Mouse (Mus musculus) hindbrain, postnatal 0 days (tissue): ENCODE results near the gene Ndrg4. TPM values are rescaled to one million over a fixed set of nuclear protein-coding genes. Genes with fewer than 3 reads are reported as not detected.

Experiments
- ATAC-seq: fragments of 200-750 bp; cut with Nextera tagmentation; 2 replicates; pipeline ENCODE4 v1.8.0; 2017; ENCODE audit warnings: mild to moderate bottlenecking, moderate TSS enrichment, moderate library complexity
- DNase-seq: peaks from one replicate; pipeline ENCODE4 v3.0.0-alpha.2; 2015; ENCODE audit warnings: low spot score
- H3K27ac ChIP-seq: fragments of 300-500 bp; sonication (generic); 2 replicates; pipeline ENCODE4 v1.5.1; 2014; ENCODE audit warnings: mild to moderate bottlenecking
- H3K27me3 ChIP-seq: fragments of 300-500 bp; sonication (generic); 2 replicates; pipeline ENCODE4 v1.6.1; 2014; ENCODE audit warnings: low read length, mixed read lengths; ENCODE audit not compliant: insufficient read depth
- H3K36me3 ChIP-seq: fragments of 300-500 bp; sonication (generic); 2 replicates; pipeline ENCODE4 v1.6.1; 2014; ENCODE audit warnings: low read length, mixed read lengths; ENCODE audit not compliant: insufficient read depth
- H3K4me1 ChIP-seq: fragments of 300-500 bp; sonication (generic); 2 replicates; pipeline ENCODE4 v1.6.1; 2014; ENCODE audit warnings: antibody characterized with exemption, low read length, mixed read lengths; ENCODE audit not compliant: insufficient read depth
- H3K4me2 ChIP-seq: fragments of 300-500 bp; sonication (generic); 2 replicates; pipeline ENCODE4 v1.6.1; 2014; ENCODE audit warnings: low read depth, mild to moderate bottlenecking, low read length, moderate library complexity, mixed read lengths
- H3K4me3 ChIP-seq: fragments of 300-500 bp; sonication (generic); 2 replicates; pipeline ENCODE4 v1.5.1; 2014; ENCODE audit warnings: low read length
- H3K9ac ChIP-seq: fragments of 300-500 bp; sonication (generic); replicated peaks from 2 replicates; pipeline ENCODE4 v1.6.1; 2014; ENCODE audit warnings: mild to moderate bottlenecking, low read length, moderate library complexity, mixed read lengths
- H3K9me3 ChIP-seq: fragments of 300-500 bp; sonication (generic); 2 replicates; pipeline ENCODE4 v1.6.1; 2016; ENCODE audit warnings: low read length, mixed read lengths
- CTCF ChIP-seq: IDR thresholded peaks from 2 replicates; pipeline ENCODE4 v1.5.1; 2016; ENCODE audit warnings: antibody characterized with exemption, control low read depth, low read depth
- WGBS: fragments of 180-500 bp; shearing (Covaris S2); extraction: QIAGEN DNeasy Blood & Tissue Kit; methylation state at CpG from one replicate; pipeline ENCODE4 v1.1.7; 2014; 5-methylcytosine and 5-hydroxymethylcytosine counted together
- polyA plus RNA-seq: library from polyadenylated mRNA; unstranded; fragments of >200 nt; fragmentation: Nextera tagmentation; extraction: Ambion mirVana; gene quantifications from 2 replicates; pipeline ENCODE4 v1.2.1, GENCODE M21; 2015
- total RNA-seq: library from RNA; depleted of rRNA; stranded (reverse); fragments of >200 nt; gene quantifications from 2 replicates; pipeline ENCODE4 v1.2.3, GENCODE M21; 2014

Ndrg4 gene
- total and polyA plus RNA-seq, 2 experiments from 2014 or later, result 722 to 1,043 TPM

DNA sequence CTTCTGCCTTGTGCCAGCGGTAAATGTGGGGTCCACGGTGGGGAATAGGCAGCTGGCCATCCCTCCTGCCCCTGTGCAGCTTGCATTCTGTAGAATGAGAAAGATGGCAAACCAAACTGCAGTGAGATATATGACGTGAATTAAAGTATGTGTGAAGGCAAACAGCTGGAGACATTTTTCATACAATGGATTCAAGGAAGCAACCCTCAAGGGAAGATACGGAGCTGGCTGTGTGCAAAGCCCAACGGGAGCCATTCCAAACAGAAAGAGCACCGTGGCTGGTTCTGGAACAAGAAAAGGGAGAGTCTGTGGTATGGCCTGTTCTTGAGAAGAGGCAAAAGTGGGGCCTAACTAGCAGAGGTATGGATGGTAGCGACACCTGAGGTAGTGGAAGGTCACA lies 20.9 kb upstream of the Ndrg4 start:
- no peak overlapping the region for H3K4me2 ChIP-seq
- H3K27me3 ChIP-seq, result no peaks in the 10 kb centered on the region
- H3K36me3 ChIP-seq, result no peaks in the 10 kb centered on the region
- no peak overlapping the region for H3K27ac ChIP-seq
- no peak for TF ChIP-seq CTCF
- no peak for DNase-seq
- H3K9me3 ChIP-seq, result no peaks in the 10 kb centered on the region
- H3K4me3 ChIP-seq, result no peak overlapping the region
- WGBS, result 62% methylated on average over 7 of the region's 7 CpGs
- ATAC-seq, result no peak
- no peaks in the 10 kb centered on the region for H3K4me1 ChIP-seq
- no peak overlapping the region for H3K9ac ChIP-seq

DNA sequence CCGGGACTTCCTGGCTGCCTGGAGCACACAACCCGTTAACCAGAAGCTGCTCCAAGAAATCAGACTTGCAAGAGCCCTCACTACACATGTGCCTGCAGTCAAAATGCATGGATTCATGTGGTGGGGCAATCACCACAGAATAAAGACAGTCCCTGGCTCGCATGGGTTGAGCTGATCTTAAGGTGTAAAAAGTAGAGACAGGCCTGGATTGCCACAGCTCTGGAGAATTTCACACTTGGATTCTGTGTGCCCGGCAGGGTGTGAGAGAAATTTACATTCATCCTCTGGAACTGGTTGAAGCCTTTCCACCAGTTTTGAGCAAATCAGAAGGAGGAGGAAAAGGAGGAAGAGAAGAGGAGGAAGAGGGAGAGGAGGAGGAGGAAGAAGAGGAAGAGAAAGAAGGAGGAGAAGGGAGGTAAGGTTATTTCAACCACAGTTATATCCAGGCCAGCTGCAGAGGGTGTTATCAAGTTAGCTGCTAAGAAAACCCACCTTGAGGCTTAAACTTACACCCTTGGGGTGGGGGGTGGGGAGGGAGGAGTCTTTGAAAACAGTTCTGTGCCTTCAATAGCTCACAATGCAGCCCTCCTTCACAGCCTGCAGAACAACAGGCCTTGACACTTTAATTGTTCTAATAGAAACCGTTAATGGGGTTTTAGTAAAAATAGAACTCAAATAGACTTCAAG lies 20.3 kb upstream of the Ndrg4 start:
- H3K4me3 ChIP-seq, result no peak overlapping the region
- no peak for DNase-seq
- H3K4me1 ChIP-seq, result no peaks in the 10 kb centered on the region
- H3K9ac ChIP-seq, result no peak overlapping the region
- no peaks in the 10 kb centered on the region for H3K9me3 ChIP-seq
- ATAC-seq, result no peak
- no peaks in the 10 kb centered on the region for H3K27me3 ChIP-seq
- no peak overlapping the region for H3K4me2 ChIP-seq
- TF ChIP-seq CTCF, result no peak
- no peaks in the 10 kb centered on the region for H3K36me3 ChIP-seq
- no peak overlapping the region for H3K27ac ChIP-seq
- WGBS, result 62% methylated on average over 5 of the region's 5 CpGs

DNA sequence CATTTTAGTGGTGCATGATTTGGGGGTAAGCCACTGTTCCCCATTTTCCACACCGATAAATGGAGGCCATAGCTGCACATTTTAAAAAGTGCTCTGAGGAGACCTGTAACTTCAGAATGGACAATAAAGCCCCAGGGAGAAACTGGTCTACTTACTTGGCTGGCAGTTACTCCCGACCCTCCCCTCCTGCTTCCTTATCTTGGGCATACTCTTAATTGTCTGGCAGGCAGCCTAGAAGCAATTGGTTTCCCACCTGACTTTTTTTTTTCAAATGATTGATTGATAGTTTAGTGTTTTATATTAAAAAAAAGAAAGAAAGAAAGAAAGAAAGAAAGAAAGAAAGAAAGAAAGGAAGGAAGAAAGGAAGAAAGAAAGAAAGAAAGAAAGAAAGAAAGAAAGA lies 19.3 kb upstream of the Ndrg4 start:
- no peaks in the 10 kb centered on the region for H3K9me3 ChIP-seq
- H3K9ac ChIP-seq, result no peak overlapping the region
- ATAC-seq (no peak), DNase-seq (no peak)
- H3K27ac ChIP-seq, result no peak overlapping the region
- H3K4me2 ChIP-seq, result no peak overlapping the region
- H3K4me3 ChIP-seq, result no peak overlapping the region
- no peak for TF ChIP-seq CTCF
- no peaks in the 10 kb centered on the region for H3K4me1 ChIP-seq
- 54% methylated on average over 2 of the region's 2 CpGs for WGBS
- H3K36me3 ChIP-seq, result no peaks in the 10 kb centered on the region
- no peaks in the 10 kb centered on the region for H3K27me3 ChIP-seq

DNA sequence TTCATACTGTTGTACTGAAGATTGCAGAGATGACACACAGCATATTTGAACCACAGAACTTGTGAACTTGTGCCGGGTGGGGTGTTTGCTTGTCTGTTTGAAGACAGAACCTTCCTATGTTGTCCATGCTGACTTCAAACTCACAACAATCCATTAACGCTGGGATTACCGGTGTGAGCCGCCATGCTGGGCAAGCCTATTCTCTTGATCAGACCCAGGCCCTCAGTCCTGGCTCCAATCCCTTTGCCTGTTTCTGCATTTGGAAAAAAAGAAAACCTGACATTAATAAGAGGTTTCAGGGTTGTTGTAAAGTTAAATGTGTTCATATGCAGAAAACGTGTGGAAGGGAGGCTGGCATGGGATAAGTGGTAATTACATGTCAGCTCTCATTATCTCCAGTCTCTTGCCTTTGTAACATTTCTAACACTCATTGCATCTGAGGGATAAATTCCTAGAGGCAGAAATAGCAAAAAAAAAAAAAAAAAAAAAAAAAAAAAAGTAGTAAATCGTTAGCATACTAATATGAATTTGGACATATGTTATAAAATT lies 16.4 kb upstream of the Ndrg4 start:
- WGBS, result 72% methylated on average over 6 of the region's 6 CpGs
- H3K27me3 ChIP-seq, result no peaks in the 10 kb centered on the region
- H3K4me1 ChIP-seq, result no peaks in the 10 kb centered on the region
- no peak for ATAC-seq
- DNase-seq, result no peak
- no peak overlapping the region for H3K9ac ChIP-seq
- no peak overlapping the region for H3K4me2 ChIP-seq
- H3K4me3 ChIP-seq, result no peak overlapping the region
- H3K9me3 ChIP-seq, result no peaks in the 10 kb centered on the region
- no peak overlapping the region for H3K27ac ChIP-seq
- TF ChIP-seq CTCF, result no peak
- no peaks in the 10 kb centered on the region for H3K36me3 ChIP-seq

DNA sequence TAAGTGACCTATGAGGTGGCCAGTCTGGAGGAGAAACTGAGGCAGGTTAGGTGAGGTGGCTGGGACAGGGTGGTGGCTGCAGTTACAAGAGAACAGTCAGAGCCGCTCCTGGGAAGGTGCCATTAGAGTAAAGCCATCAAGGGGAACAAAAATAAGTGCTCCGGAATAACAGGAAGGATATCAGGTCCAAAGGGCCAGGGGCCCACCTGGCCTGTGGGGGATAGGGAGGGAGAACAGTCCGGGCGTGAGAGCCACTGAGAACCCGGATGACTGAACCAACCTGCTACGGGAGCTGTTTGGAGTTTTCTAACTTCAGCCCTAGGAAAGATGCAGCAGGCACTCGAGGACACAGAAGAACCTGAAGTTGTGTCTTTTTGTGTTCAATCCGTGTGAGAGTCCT lies 15.7 kb upstream of the Ndrg4 start:
- H3K4me2 ChIP-seq, result no peak overlapping the region
- no peak for TF ChIP-seq CTCF
- H3K9me3 ChIP-seq, result no peaks in the 10 kb centered on the region
- no peak overlapping the region for H3K4me3 ChIP-seq
- ATAC-seq (no peak), DNase-seq (no peak)
- no peaks in the 10 kb centered on the region for H3K36me3 ChIP-seq
- H3K9ac ChIP-seq, result no peak overlapping the region
- no peaks in the 10 kb centered on the region for H3K27me3 ChIP-seq
- 79% methylated on average over 8 of the region's 8 CpGs for WGBS
- no peak overlapping the region for H3K27ac ChIP-seq
- H3K4me1 ChIP-seq, result no peaks in the 10 kb centered on the region

DNA sequence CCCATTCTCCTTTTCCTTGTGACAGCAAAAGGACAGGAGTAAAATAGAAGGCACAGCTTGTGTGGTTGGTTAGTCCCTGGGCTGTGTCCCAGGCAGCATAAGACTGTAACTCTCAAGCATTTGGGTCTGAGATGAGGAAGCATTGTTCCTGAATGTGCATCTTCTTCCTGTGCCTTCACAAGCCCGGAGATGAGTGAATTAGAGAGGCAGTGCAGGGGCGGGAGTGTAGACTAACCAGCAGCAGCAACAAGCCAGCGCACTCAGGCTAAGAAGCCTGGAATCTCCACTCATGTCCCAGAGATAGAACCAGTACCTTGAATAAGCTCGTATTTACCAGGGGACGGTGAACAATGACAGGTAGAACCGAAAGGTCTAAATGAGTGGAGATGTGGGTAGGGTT lies 15.2 kb upstream of the Ndrg4 start:
- Histone ChIP-seq H3K4me1 (no peaks in the 10 kb centered on the region), H3K36me3 (no peaks in the 10 kb centered on the region), H3K9ac (no peak overlapping the region), H3K9me3 (no peaks in the 10 kb centered on the region), H3K4me2 (no peak overlapping the region), H3K27me3 (no peaks in the 10 kb centered on the region), H3K4me3 (no peak overlapping the region), H3K27ac (no peak overlapping the region)
- TF ChIP-seq CTCF, result no peak
- DNase-seq (no peak), ATAC-seq (no peak)
- 89% methylated on average over 6 of the region's 6 CpGs for WGBS

DNA sequence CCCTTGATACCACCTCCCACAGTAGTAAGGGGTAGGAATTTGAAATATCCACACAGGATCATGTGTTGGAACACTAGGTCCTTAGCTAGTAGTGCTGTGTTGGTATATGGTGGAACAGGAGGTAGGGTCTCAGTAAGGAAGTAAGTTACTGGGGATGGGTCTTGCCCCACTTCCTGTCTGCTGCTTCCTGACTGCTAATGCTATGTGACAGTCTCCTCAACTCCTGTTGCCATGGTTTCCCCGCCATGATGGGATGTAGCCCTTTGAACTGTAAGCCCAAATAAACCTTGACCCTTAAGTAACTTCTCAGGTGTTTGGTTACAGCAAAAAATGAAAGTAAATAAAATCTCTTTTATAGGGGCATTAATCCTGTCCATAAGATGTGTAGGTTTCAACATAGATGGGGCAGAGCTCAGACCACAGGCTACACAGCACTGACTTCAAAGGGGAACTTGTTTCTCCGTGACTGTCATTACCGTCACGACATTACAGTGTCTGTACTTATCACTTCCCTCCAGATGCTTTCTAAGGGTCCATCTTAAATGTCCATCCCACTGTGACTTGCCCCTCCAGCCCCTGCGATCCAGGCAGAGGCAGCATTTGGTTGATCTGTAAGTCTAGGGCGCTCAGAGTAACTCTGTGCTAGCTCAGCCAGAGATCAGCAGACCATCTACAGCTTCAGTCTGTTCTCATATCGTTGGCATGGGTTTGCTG lies 13.7 kb upstream of the Ndrg4 start:
- Histone ChIP-seq H3K9me3 (no peaks in the 10 kb centered on the region), H3K4me1 (no peaks in the 10 kb centered on the region), H3K9ac (no peak overlapping the region), H3K36me3 (no peaks in the 10 kb centered on the region), H3K4me2 (no peak overlapping the region), H3K27me3 (no peaks in the 10 kb centered on the region), H3K27ac (no peak overlapping the region), H3K4me3 (no peak overlapping the region)
- 93% methylated on average over 7 of the region's 7 CpGs for WGBS
- ATAC-seq (no peak), DNase-seq (no peak)
- no peak for TF ChIP-seq CTCF
